Mouse (Mus musculus): Measurements from ENCODE around the gene Mgat3. TPM values are rescaled to one million over a fixed set of nuclear protein-coding genes. Genes with fewer than 3 reads are reported as not detected.

Mgat3 gene
- total RNA-seq, 2 experiments from 2014 or later = 8.2 to 8.7 TPM

- DNase-seq (ENCODE audit: low spot score in 2 of 2) = no peak
These were observed 47.5 kb downstream of the Mgat3 start for GRCm38 (mm10) chr15:80221031-80221430.

DNA sequence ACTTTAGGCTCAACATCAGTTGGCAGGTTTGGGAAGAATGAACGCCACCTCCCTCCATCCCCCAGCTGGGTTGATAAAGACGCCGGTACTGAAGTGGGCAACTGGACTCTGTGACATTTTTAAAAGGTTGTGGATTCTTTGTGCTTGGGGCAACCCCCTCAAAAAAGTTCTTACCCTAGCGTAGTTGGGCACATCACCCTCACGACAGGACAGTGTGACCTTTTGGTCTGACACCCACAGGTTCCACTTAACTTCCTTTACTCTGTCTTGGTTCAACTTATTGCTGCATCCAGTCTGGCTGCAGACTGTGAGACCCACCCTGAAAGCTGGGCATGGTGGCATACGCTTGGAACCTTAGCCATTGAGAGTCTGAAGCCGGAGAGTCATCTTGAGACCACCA lies 50.2 kb downstream of the Mgat3 start:
- no peak for DNase-seq (ENCODE audit: low spot score in 2 of 2)

GRCm38 (mm10) chr15:80225208-80225607 lies 51.7 kb downstream of the Mgat3 start:
- peak; percentile 83 to 90 for DNase-seq (ENCODE audit: low spot score in 2 of 2)

DNA sequence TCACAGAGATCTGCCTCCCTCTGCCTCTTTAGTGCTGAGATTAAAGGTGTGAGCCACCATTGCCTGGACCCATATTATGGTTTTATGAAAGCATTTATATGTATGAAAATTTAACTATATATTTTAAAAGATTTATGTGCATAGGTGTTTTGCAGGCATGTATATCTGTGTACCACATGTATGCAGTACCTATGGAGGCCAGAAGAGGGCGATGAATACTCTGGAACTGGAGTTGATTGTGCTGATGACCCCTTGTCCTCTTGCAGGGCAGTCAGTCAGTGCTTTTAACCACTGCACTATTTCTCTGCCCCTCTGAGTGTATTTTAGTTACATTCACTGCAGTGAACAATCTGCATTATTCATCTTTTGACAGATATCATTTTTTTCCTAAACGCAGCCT lies 52.3 kb downstream of the Mgat3 start:
- peak; percentile 50 to 66 for DNase-seq (ENCODE audit: low spot score in 2 of 2)

GRCm38 (mm10) chr15:80228071-80228800 lies 54.7 kb downstream of the Mgat3 start:
- DNase-seq (ENCODE audit: low spot score in 2 of 2) = no peak

DNA sequence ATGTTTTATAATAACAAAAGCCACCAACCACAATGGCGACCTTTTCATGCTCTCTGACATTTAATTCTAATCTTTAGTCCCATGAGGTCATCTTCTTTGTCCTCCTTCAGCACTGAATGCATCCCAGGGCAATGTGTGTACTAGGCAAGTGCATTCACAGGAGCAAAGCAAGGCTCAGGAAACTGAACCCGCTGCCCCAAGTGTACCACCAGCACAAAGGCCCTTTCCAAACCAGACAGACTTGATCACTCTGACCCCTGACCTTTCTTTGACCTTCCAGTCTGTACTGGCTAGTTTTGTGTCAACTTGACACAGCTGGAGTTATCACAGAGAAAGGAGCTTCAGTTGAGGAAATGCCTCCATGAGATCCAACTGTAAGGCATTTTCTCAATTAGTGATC lies 58.8 kb downstream of the Mgat3 start:
- DNase-seq (ENCODE audit: low spot score in 2 of 2) = no peak

- no peak for DNase-seq (ENCODE audit: low spot score in 2 of 2)
These were observed 59.5 kb downstream of the Mgat3 start for GRCm38 (mm10) chr15:80233053-80233452.

DNA sequence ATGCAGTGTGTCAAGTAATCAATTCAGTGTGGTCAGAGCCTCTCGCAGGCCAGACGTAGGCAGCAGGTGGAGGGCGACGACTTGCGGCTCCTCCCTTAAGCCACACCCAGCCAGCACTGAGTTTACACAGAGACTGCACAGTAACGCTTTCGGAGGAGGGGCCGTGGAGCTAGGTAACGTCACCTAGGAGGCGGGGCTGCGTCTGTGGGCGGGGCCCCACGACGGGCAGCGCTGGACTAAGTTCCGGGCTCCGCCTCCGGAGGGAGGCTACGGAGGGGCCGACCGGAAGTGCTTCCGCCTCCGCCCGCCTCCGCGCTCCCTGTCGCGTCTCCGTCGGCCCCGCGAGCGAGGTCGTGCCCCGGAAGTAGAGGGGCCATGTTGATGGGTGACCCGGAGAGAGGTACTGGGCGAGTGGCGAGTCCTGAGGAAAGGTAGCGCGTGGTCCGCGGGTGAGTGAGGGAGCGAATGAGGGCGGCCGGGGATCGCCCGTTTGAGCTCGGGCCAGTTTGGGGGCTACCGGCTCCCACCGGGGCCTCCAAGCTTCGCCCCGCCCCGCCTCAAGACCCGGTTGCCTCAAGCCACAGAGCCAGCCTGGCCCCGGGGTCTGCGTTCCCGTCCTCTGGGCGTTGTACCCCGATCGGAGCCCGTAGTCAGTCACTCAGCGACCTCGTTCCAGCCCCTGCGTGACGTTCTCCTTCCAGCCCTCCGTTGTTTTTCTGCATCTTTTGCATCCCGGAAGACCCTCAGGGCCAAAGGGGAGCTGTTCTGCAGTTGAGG lies 60.4 kb downstream of the Mgat3 start, which contains the start of gene Mief1:
Mief1 (plus strand) TSS at position 286 of the 777 bp plus-strand sequence.
- DNase-seq (ENCODE audit: low spot score in 2 of 2) = peak; percentile 97 to 98

DNA sequence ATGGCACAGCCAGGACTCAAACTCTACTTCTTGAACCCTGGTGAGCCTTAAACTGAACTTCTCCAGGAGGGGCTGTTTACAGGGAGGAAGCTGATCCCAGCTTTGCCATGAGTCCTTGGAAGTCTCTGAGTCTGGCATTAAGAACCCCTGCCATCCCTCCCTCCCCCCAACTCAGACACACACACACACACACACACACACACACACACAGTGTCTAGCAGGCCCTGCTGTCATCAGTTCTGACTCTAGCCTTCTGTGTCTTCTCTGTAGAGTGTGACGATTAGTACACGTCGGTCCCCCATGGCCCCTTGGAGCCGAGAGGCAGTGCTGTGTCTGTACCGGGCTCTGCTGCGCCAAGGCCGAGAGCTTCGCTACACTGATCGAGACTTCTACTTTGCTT lies 62.0 kb downstream of the Mgat3 start, which contains the start of gene AC140267.1:
AC140267.1 (plus strand) TSS at position 301 of the 400 bp plus-strand sequence.
- no peak for DNase-seq (ENCODE audit: low spot score in 2 of 2)

DNA sequence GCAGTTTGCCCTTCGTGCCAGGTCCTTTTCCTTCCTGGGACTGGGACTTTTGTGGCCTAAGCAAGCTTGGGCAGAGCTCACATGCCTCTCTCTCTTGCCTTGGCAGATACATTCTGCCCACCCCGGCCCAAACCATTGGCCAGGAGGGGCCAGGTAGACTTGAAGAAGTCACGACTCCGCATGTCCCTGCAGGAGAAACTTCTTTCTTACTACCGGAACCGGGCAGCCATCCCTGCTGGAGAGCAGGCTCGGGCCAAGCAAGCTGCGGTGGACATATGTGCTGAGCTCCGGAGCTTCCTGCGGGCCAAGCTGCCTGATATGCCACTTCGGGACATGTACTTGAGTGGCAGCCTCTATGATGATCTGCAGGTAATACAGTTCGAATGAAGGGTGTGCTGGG lies 74.6 kb downstream of the Mgat3 start:
- DNase-seq (ENCODE audit: low spot score in 2 of 2) = no peak

DNA sequence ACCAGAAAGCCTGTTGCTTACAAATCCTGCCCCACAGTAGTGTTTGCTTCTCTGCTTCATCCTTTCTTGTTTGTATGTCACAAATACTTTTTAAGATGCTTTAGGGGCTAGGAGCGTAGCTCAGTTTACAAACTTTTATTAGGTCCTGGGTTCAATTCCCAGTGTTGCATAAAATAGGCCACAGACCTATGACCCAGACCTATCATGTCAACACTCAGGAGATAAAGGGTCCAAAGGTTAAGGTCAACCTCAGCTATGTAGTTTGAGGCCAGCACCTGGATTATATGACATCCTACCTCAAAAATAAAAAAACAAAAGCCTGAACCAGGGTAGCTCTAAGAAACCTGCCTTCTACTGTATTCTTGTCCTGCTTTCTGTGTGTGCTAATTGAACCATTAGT lies 75.1 kb downstream of the Mgat3 start:
- no peak for DNase-seq (ENCODE audit: low spot score in 2 of 2)

GRCm38 (mm10) chr15:80249672-80250071 lies 76.2 kb downstream of the Mgat3 start:
- DNase-seq (ENCODE audit: low spot score in 2 of 2) = no peak

- DNase-seq (ENCODE audit: low spot score in 2 of 2) = no peak
These were observed 77.1 kb downstream of the Mgat3 start for GRCm38 (mm10) chr15:80250586-80250985.

GRCm38 (mm10) chr15:80253530-80253929 lies 80.0 kb downstream of the Mgat3 start:
- no peak for DNase-seq (ENCODE audit: low spot score in 2 of 2)

DNA sequence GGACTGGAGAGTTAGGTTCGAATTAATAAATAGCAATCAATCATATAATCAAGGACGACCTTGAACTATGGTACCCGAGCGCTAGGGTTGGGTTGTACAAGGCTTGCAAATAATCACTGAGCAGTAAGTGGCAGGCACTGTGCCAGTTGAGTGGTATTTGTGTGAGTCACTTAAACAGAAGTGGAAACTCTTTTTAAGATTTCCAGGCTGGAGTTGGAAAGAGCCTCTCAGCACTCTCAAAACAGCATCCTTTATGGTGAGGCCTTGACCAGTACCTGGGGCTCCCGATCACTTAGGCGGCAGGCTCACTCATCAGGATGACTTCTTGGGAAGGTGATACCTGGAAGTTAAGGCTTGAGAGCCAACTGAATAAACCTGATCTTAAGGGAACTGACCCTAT lies 80.7 kb downstream of the Mgat3 start:
- peak; percentile 55 to 67 for DNase-seq (ENCODE audit: low spot score in 2 of 2)

GRCm38 (mm10) chr15:80254847-80255645 lies 81.5 kb downstream of the Mgat3 start, which contains the start of gene Atf4:
Gene Atf4, plus strand, starts transcription at chr15:80255184.
- DNase-seq (ENCODE audit: low spot score in 2 of 2) = peak; percentile 92 to 98

DNA sequence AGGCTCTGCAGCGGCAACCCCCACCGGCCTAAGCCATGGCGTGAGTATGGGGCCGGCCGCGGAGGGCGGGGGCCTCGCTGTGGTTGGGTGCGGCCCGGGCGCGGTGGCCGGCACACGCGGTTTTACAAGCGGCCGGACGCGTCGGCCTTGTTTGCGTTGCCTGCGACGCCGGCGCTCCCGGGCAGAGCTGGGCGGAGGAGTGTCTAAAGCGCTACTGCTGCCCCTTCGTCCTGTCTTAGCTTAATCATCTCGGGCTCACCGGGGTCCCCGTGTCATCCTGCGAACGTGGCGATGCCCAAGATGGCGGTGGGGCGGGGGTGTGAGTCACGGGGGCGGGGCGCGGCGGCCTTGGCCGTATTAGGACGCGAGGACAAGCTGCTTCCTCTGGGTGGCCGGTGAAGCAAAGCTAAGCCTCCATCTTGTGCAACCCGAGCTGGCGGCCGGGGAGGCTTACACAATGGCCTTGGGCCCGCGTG lies 82.2 kb downstream of the Mgat3 start:
- DNase-seq (ENCODE audit: low spot score in 2 of 2) = peak; percentile 78 to 80

- DNase-seq (ENCODE audit: low spot score in 2 of 2) = peak; percentile 32 to 37
These were observed 82.7 kb downstream of the Mgat3 start for GRCm38 (mm10) chr15:80256242-80256641.

DNA sequence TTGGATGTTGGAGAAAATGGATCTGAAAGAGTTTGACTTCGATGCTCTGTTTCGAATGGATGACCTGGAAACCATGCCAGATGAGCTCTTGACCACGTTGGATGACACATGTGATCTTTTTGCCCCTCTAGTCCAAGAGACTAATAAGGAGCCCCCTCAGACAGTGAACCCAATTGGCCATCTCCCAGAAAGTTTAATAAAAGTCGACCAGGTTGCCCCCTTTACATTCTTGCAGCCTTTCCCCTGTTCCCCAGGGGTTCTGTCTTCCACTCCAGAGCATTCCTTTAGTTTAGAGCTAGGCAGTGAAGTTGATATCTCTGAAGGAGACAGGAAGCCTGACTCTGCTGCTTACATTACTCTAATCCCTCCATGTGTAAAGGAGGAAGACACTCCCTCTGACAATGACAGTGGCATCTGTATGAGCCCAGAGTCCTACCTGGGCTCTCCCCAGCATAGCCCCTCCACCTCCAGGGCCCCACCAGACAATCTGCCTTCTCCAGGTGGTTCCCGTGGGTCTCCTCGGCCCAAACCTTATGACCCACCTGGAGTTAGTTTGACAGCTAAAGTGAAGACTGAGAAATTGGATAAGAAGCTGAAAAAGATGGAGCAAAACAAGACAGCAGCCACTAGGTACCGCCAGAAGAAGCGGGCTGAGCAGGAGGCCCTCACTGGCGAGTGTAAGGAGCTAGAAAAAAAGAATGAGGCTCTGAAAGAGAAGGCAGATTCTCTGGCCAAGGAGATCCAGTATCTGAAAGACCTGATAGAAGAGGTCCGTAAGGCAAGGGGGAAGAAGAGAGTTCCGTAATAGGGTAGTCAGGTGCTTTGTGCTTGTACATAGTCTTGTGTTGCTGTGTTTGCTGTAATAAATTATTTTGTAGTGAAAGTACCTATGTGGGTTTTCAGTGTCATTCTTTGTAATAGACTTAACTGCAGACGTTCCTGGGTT lies 83.4 kb downstream of the Mgat3 start:
- no peak for DNase-seq (ENCODE audit: low spot score in 2 of 2)

- DNase-seq (ENCODE audit: low spot score in 2 of 2) = no peak
These were observed 84.2 kb downstream of the Mgat3 start for GRCm38 (mm10) chr15:80257602-80258239.

Measured in adrenal gland, adult 18-20 months (tissue).